25 mouse cellular contexts compared by ENCODE assay signal in the genomic region with DNA sequence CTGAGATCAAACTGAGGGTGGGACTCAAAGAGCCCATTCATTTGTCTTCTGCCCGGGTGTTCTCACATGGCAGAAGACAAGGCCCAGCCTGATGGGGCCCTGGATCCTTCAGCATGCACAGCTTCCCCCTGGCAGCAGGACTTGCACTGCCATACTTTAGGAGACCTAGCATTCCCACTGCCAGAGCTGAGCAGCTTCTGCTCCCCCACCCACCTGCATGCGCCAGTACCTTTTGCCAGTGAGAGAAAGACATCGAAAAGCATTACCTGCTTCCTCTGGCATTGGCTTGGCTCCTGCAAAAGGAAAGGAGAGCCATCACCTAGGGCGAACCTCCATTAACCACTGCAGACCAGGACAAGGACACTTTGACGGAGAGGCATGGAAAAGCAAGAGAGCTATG. TPM values are rescaled to one million over a fixed set of nuclear protein-coding genes. Genes with fewer than 3 reads are reported as not detected.
A peak's percentile ranks its signal among the peaks of the same experiment; 100 is the strongest.
DNase-seq lines count a peak whose midpoint lies in the region; ATAC-seq and TF ChIP-seq lines count a peak whose summit lies in the region.
"Had no signal": no experiment of that assay in that cellular context is flagged by ENCODE, and none has a peak within 500 bp of the region (broad histone marks: within the 10 kb centered on the region; RNA-seq: fewer than 3 reads in every experiment).

No protein-coding gene starts in this region.

- H3K9me3 ChIP-seq in liver, postnatal 0 days (ENCODE audit: low read length), result no peaks in the 10 kb centered on the region
- H3K9me3 ChIP-seq: embryonic facial prominence, embryonic 13.5 days; embryonic facial prominence, embryonic 15.5 days; forebrain, embryonic 10.5 days had no signal

- H3K27me3 ChIP-seq in liver, postnatal 0 days (ENCODE audit: insufficient read depth, low read length), result no peaks in the 10 kb centered on the region
- H3K27me3 ChIP-seq: embryonic facial prominence, embryonic 13.5 days; embryonic facial prominence, embryonic 15.5 days had no signal

- no peak overlapping the region for H3K4me2 ChIP-seq in liver, postnatal 0 days (ENCODE audit: low read depth, low read length)
- H3K4me2 ChIP-seq: embryonic facial prominence, embryonic 13.5 days; embryonic facial prominence, embryonic 15.5 days had no signal

- no peak for TF ChIP-seq EP300 in liver, postnatal 0 days (IDR thresholded peaks at IDR 0.05; ENCODE audit: low read depth)

- H3K36me3 ChIP-seq in liver, postnatal 0 days (replicated peaks; ENCODE audit: insufficient read depth, low read length), result no peaks in the 10 kb centered on the region
- H3K36me3 ChIP-seq: forebrain, embryonic 10.5 days had no signal

- ATAC-seq in liver, postnatal 0 days, result no peak
- ATAC-seq: forebrain, embryonic 14.5 days; forebrain, embryonic 16.5 days had no signal

- H3K4me1 ChIP-seq in liver, postnatal 0 days (ENCODE audit: insufficient read depth), result peaks cover 26% of the 10 kb centered on the region

- no peak overlapping the region for H3K9ac ChIP-seq in liver, postnatal 0 days (replicated peaks)
- H3K9ac ChIP-seq: embryonic facial prominence, embryonic 13.5 days; embryonic facial prominence, embryonic 15.5 days had no signal

- TF ChIP-seq CTCF in liver, postnatal 0 days (IDR thresholded peaks at IDR 0.05; ENCODE audit: low read depth), result no peak

- 87% methylated on average over 5 of the region's 5 CpGs for WGBS in liver, postnatal 0 days (ENCODE audit: insufficient replicate concordance)

- H3K27ac ChIP-seq in liver, postnatal 0 days (ENCODE audit: low read depth), result no peak overlapping the region
- H3K27ac ChIP-seq: embryonic facial prominence, embryonic 13.5 days; embryonic facial prominence, embryonic 15.5 days; forebrain, embryonic 10.5 days had no signal

- peak; percentile 75 for DNase-seq in heart, adult 11 months
- DNase-seq in heart, adult 9 months (ENCODE audit: low spot score in 2 of 2), result no peak
- peak; percentile 8 for DNase-seq in liver, postnatal 0 days
- no peak for DNase-seq in liver
- peak; percentile 3 for DNase-seq in thymus, postnatal 4 days
- DNase-seq in thymus, postnatal 14 days, result no peak
- DNase-seq: adrenal gland, adult 2 months; adrenal gland, postnatal 10 days; adrenal gland, postnatal 25 days; cerebellum, adult 11 months; cerebellum, adult 18-20 months; cerebellum, adult 8-10 months; cerebellum, adult 9-11 months; cerebellum, postnatal 14 days; cerebellum, postnatal 36 days; embryo, embryonic 11 days had no signal

- no peak overlapping the region for H3K4me3 ChIP-seq in liver, postnatal 0 days (ENCODE audit: low read depth, low read length)
- H3K4me3 ChIP-seq: embryonic facial prominence, embryonic 13.5 days; embryonic facial prominence, embryonic 15.5 days; erythroblast, embryonic 14.5 days; forebrain, embryonic 10.5 days had no signal

RNA-seq across cellular contexts. Expression of gene Cops9, which starts 3.1 kb away (rescaled TPM):
- polyA plus RNA-seq in liver, postnatal 0 days (2015; fragmentation: Nextera tagmentation; extraction: Ambion mirVana), result 222 and 225 TPM in 2 replicates

RNA-seq across cellular contexts. Expression of gene Otos, which starts 3.7 kb away (rescaled TPM):
- 0.16 TPM in 1 of 2 replicates, not detected in the other for polyA plus RNA-seq in liver, postnatal 0 days (2015; fragmentation: Nextera tagmentation; extraction: Ambion mirVana)
- polyA plus RNA-seq: C2C12; embryonic facial prominence, embryonic 11.5 days; embryonic facial prominence, embryonic 13.5 days; forebrain, embryonic 14.5 days had no signal

RNA-seq across cellular contexts. Expression of gene Olfr12, which starts 27.3 kb away (rescaled TPM):
- polyA plus RNA-seq in liver, postnatal 0 days (2015; fragmentation: Nextera tagmentation; extraction: Ambion mirVana), result not detected in 2 replicates
- polyA plus RNA-seq: adrenal gland, adult 2 months; brain, embryonic 14.5 days; C2C12; embryonic facial prominence, embryonic 11.5 days; embryonic facial prominence, embryonic 13.5 days; erythroblast, embryonic 14.5 days; forebrain, embryonic 10.5 days; forebrain, embryonic 14.5 days; forebrain, embryonic 16.5 days had no signal

RNA-seq across cellular contexts. Expression of gene Olfr1410, which starts 39.3 kb away (rescaled TPM):
- not detected in 2 replicates for polyA plus RNA-seq in liver, postnatal 0 days (2015; fragmentation: Nextera tagmentation; extraction: Ambion mirVana)
- polyA plus RNA-seq: adrenal gland, adult 2 months; brain, embryonic 14.5 days; C2C12; embryonic facial prominence, embryonic 11.5 days; embryonic facial prominence, embryonic 13.5 days; embryonic facial prominence, embryonic 15.5 days; erythroblast, embryonic 14.5 days; forebrain, embryonic 10.5 days; forebrain, embryonic 14.5 days; forebrain, embryonic 16.5 days had no signal

RNA-seq across cellular contexts. Expression of gene Olfr1411, which starts 50.7 kb away (rescaled TPM):
- polyA plus RNA-seq in liver, postnatal 0 days (2015; fragmentation: Nextera tagmentation; extraction: Ambion mirVana), result not detected in 2 replicates
- polyA plus RNA-seq: adrenal gland, adult 2 months; brain, embryonic 14.5 days; C2C12; embryonic facial prominence, embryonic 11.5 days; embryonic facial prominence, embryonic 13.5 days; embryonic facial prominence, embryonic 15.5 days; erythroblast, embryonic 14.5 days; forebrain, embryonic 10.5 days; forebrain, embryonic 14.5 days; forebrain, embryonic 16.5 days had no signal

Comparison
In these comparisons a context has a peak if more than half of its experiments do, and no peak if none do; other contexts are left out.
1. DNase-seq: peak in heart, adult 11 months (single experiment), liver, postnatal 0 days (single experiment) and thymus, postnatal 4 days (single experiment); none in heart, adult 9 months (0 of 2), liver (single experiment) and thymus, postnatal 14 days (single experiment).